Mouse (Mus musculus): ENCODE data around the gene Gm49405.

Gm49405 gene

DNA sequence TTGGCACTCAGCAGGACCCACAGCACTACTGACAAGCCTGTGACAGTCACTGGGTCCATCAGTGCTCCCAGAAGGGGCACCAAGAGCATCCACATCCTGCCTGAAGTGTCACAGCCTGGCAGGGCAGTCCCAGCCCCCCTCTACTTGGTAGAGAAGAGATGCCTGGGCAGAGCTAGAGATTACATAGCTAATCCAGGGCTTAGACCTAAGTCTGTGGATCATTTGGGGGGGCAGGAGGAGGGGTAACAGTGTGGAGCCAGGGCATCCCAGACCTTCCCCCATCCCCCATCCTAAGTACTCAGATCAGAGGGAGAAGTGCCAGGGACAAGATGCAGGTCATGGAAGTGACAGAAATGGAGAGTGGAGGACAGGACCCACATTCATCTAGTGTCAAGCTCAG is 14.4 kb downstream of the Gm49405 start:
- POLR2A ChIA-PET, result interaction anchor here (0.6 to 6.0 kb wide), 12 partner anchors 8 to 366 kb away, joined by 3 to 79 read pairs (median 4); partner anchors contain the start of genes Gstp2 (in 3 of the 4), Gm49405 (in 2 of the 4), Nudt8 (in 2 of the 4) and Doc2g (in 1 of the 4)
- CTCF ChIA-PET, result interaction anchor here in 1 of 4 experiments (1.2 to 2.3 kb wide), 5 partner anchors 15 to 240 kb away, joined by 3 to 5 read pairs (median 4); partner anchors contain the start of gene Gstp2

DNA sequence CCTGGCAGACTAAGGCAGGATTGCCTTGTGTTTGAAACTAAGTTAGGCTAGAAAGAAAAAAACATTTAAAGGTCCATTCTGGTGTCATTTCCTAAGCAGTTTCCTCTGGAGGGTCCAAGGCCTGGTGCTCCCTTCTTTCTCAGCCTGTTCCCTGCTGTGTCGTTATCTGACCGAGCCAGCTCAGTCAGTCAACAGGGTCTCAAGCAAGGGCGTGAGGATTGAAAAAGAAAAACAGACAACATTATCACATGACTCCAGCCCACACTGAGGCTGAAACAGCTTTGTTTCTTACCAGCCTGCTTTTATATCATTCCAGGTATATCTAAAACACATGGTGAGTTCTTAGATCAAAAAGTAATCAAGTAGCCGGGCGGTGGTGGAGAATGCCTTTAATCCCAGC is 15.2 kb downstream of the Gm49405 start:
- CTCF ChIA-PET, result interaction anchor here in 1 of 4 experiments (1.2 to 2.3 kb wide), 4 partner anchors 27 to 239 kb away, joined by 3 to 5 read pairs (median 4); partner anchors contain the start of gene Gstp2
- POLR2A ChIA-PET, result interaction anchor here (0.6 to 2.5 kb wide), 14 partner anchors 12 to 1073 kb away, joined by 3 to 14 read pairs (median 4); partner anchors contain the start of genes Gstp2 (in 4 of the 4), Gm49405 (in 1 of the 4), Ndufs8 (in 1 of the 4) and Nudt8 (in 1 of the 4)

- POLR2A ChIA-PET, result interaction anchor here in 3 of 4 experiments (0.6 to 6.4 kb wide), 27 partner anchors 9 to 309 kb away, joined by 3 to 62 read pairs (median 4); partner anchors contain the start of genes Gstp1 (in 3 of the 3), Gstp2 (in 3 of the 3), Acy3 (in 2 of the 3) and Nudt8 (in 2 of the 3)
- CTCF ChIA-PET, result interaction anchor here (0.6 to 2.0 kb wide), 23 partner anchors 18 to 244 kb away, joined by 3 to 39 read pairs (median 7); partner anchors contain the start of genes Gstp2 (in 3 of the 4), Gm49405 (in 2 of the 4), Nudt8 (in 2 of the 4) and Gstp1 (in 1 of the 4)
Measured at GRCm38 (mm10) chr19:4017921-4018587, 17.6 kb downstream of the Gm49405 start.

GRCm38 (mm10) chr19:4018743-4019583 is 18.5 kb downstream of the Gm49405 start:
- ChIA-PET POLR2A (interaction anchor here (0.6 to 6.4 kb wide), 41 partner anchors 11 to 310 kb away, joined by 3 to 62 read pairs (median 4); partner anchors contain the start of genes Gstp1 (in 3 of the 4), Gstp2 (in 3 of the 4), Nudt8 (in 3 of the 4) and Acy3 (in 2 of the 4)), CTCF (interaction anchor here (0.6 to 2.0 kb wide), 54 partner anchors 15 to 594 kb away, joined by 3 to 39 read pairs (median 4); partner anchors contain the start of genes Gstp2 (in 4 of the 4), Cdk2ap2 (in 2 of the 4), Gm49405 (in 2 of the 4) and Nudt8 (in 2 of the 4))

- POLR2A ChIA-PET, result interaction anchor here in 3 of 4 experiments (0.7 to 6.4 kb wide), 8 partner anchors 8 to 24 kb away, joined by 3 to 62 read pairs (median 4); partner anchors contain the start of genes Ndufv1 (in 3 of the 3), Gstp1 (in 1 of the 3) and Gstp2 (in 1 of the 3)
- CTCF ChIA-PET, result no interaction called here
Measured at GRCm38 (mm10) chr19:4023185-4023584, 22.8 kb downstream of the Gm49405 start.

DNA sequence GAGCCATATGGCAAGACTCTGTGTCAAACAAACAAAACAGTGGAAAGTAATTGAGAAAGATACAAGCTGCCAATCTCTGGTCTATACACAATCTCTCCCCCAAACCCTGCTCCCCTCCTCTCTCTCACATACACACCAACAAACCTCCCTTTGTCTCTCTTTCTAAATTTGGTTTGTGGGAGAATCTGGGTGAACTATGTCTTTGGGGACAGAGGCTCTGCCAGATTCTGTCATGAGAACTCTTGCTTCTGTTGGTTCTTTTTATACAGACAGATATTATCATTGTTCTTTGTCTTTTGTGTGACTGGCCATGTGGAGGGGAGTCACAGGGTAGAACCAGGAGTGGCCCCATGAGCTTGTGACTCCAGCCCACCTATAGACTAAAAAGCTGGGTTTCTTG is 27.1 kb downstream of the Gm49405 start:
- POLR2A ChIA-PET, result interaction anchor here in 2 of 4 experiments (1.0 to 10.0 kb wide), 6 partner anchors 10 to 22 kb away, joined by 4 to 98 read pairs (median 8); partner anchors contain the start of genes Gstp2 (in 2 of the 2) and Gstp1 (in 1 of the 2)
- CTCF ChIA-PET, result interaction anchor here in 2 of 4 experiments (1.4 to 1.8 kb wide), 2 partner anchors 15 to 201 kb away, joined by 3 to 5 read pairs; partner anchors contain the start of gene Ndufv1 (in 1 of the 2)

GRCm38 (mm10) chr19:4032668-4033067 is 32.2 kb downstream of the Gm49405 start:
- ChIA-PET POLR2A (interaction anchor here (0.5 to 10.0 kb wide), 6 partner anchors 10 to 760 kb away, joined by 3 to 98 read pairs (median 14); partner anchors contain the start of genes AC109138.7 (in 1 of the 4), Clcf1 (in 1 of the 4) and Gstp2 (in 1 of the 4)), CTCF (interaction anchor here in 2 of 4 experiments (0.8 to 1.8 kb wide), 2 partner anchors 20 to 174 kb away, joined by 4 to 7 read pairs; no protein-coding TSS in a partner anchor)

DNA sequence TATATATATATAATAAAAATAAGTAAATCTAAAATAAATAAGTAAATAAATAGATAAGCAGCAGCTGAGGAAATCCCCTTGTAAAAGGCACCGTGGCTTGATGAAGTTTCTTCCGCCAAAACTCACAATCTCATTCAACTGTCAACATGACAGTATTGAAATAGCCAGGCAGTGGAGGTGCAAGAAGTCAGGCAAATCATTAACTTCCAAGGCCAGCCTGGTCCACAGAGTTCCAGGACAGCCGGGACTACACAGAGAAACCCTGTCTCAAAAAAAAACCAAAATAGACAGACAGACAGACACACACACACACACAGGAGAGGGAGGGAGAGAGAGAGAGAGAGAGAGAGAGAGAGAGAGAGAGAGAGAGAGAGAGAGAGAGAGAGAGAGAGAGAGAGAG is 32.9 kb downstream of the Gm49405 start:
- POLR2A ChIA-PET, result interaction anchor here in 3 of 4 experiments (1.1 to 10.0 kb wide), 7 partner anchors 9 to 91 kb away, joined by 3 to 98 read pairs (median 5); partner anchors contain the start of genes Cdk2ap2 (in 1 of the 3) and Gstp2 (in 1 of the 3)
- CTCF ChIA-PET, result interaction anchor here in 3 of 4 experiments (0.6 to 1.8 kb wide), 5 partner anchors 13 to 219 kb away, joined by 3 to 7 read pairs (median 4); partner anchors contain the start of gene Gstp2 (in 1 of the 3)

DNA sequence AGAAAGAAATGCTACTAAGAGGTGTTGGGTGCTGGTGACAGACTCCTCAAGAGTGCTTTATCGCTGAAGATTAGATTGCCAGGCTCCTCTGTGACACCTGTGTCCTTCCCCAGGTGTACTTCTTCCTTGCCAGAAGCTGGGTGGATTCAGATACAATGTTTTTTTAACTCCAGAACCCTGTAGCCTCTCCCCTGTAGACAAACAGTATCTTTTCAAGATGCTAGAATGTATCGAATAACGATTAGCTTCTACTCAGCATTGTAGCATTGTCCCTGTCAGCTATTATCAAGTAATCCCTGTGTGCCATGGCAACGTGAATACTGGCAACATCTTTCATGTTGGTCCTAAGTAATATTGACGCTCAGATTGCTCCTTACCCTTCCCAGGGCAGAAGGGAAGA is 33.3 kb downstream of the Gm49405 start:
- ChIA-PET POLR2A (interaction anchor here in 3 of 4 experiments (0.5 to 10.0 kb wide), 18 partner anchors 9 to 267 kb away, joined by 3 to 98 read pairs (median 4); partner anchors contain the start of genes Gstp2 (in 2 of the 3), Ndufv1 (in 2 of the 3), Cdk2ap2 (in 1 of the 3) and Doc2g (in 1 of the 3)), CTCF (interaction anchor here in 3 of 4 experiments (0.6 to 1.3 kb wide), 7 partner anchors 13 to 219 kb away, joined by 3 to 5 read pairs (median 3); partner anchors contain the start of genes Gm49405 (in 1 of the 3), Gstp2 (in 1 of the 3) and Nudt8 (in 1 of the 3))

DNA sequence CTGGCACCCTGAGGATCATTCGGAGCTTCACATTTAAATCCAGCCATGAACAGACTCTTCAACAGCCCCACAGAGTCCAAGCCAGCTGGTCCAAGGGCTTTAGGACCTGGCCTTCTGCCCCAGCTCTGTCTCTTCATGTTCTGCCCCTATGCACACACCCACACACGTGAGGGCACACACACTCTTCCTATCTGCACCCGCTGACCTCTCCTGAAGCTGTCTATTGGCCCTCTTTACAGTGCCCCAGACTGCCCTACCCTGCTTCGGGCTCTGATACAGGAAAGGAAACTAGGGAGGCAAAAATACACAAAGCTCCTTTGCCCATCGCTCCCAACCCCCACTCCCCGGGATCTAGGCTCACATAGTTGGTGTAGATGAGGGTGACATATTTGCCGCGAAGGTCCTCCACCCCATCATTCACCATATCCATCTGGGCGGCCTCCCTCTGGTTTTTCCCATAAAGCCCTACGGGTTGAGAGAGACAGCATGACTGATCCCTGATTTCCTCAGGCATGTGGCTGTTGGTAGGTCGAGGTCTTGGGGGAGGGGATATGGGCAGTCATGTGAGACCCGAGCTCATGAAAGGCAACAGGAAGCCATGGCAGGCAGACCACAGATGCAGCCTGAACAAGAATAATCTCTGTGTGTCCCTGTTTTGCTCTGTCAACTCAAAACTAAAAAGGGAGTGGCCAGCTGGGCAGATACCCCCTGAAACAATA is 36.1 kb downstream of the Gm49405 start:
- ChIA-PET POLR2A (interaction anchor here in 3 of 4 experiments (0.5 to 5.0 kb wide), 21 partner anchors 10 to 277 kb away, joined by 3 to 82 read pairs (median 3); partner anchors contain the start of genes Gstp2 (in 3 of the 3), Gm49405 (in 2 of the 3), Ndufv1 (in 2 of the 3) and Nudt8 (in 2 of the 3)), CTCF (interaction anchor here in 2 of 4 experiments (0.9 to 1.3 kb wide), 4 partner anchors 10 to 37 kb away, joined by 3 to 5 read pairs (median 4); partner anchors contain the start of genes Gstp2 (in 1 of the 2) and Ndufv1 (in 1 of the 2))

DNA sequence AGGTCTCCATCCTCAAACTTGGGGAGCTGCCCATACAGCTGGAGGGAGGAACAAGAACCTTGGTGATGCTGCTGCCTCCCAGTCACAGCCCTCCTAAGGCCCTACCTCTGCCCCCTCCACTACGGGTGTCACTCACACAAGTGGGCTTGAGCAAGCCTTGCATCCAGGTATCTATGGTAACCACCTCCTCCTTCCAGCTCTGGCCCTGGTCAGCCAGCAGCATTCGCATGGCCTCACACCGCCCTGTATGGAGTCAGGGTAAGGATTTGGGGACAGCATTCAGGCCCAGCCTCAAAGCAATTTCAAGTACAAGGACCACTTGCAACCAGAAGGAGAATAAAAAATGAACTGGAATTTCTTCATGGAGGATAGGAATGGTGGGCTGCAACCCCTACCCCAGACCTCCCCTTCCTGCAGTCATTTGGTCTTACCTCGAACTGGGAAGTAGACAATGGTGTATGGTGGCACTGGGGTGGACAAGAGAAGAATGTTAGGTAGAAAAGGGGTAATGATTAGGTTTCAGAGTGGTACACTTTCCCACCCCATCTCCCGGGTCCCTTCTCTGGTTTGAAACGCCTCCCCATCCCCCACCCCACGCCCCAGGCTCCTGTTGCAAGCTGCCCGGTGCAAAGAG is 36.8 kb downstream of the Gm49405 start:
- CTCF ChIA-PET, result interaction anchor here (0.6 to 2.2 kb wide), 11 partner anchors 10 to 681 kb away, joined by 3 to 7 read pairs (median 4); partner anchors contain the start of gene Ndufv1 (in 1 of the 4)
- POLR2A ChIA-PET, result interaction anchor here (0.5 to 5.0 kb wide), 46 partner anchors 9 to 346 kb away, joined by 3 to 82 read pairs (median 4); partner anchors contain the start of genes Gstp2 (in 4 of the 4), Gm49405 (in 3 of the 4), Nudt8 (in 3 of the 4) and Cdk2ap2 (in 2 of the 4)

DNA sequence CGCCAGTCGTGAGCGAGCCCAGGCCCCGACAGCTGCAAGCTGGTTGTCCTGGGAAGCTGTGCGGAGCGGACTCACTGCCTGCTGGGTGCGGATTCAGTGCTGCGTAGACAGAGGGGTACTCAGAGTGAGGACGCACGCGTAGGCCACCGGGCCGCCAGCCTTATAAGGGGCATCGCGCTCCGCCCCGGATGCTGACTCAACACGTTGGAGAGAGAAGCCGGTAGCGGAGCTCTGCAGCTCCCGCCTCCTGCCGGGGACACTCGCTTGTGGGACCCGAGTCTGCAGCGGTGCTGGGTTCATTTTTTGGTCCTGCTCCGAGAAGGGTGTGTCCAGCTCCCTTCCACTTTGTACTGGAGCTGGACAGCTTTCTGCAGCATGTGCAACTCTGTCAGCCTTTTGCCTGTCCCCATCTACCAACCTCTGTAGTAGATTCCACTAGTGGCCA is 37.4 kb downstream of the Gm49405 start, which contains the start of gene Gstp1:
Gene Gstp1 (minus strand): TSS at position 198 of the 445 bp plus-strand sequence.
- CTCF ChIA-PET, result interaction anchor here (0.6 to 2.2 kb wide), 15 partner anchors 8 to 681 kb away, joined by 3 to 9 read pairs (median 4); partner anchors contain the start of genes Gstp2 (in 1 of the 4) and Ndufv1 (in 1 of the 4)
- POLR2A ChIA-PET, result interaction anchor here (0.5 to 5.0 kb wide), 52 partner anchors 9 to 346 kb away, joined by 3 to 82 read pairs (median 3); partner anchors contain the start of genes Gstp2 (in 4 of the 4), Cdk2ap2 (in 2 of the 4), Ndufv1 (in 2 of the 4) and Ppp1ca (in 2 of the 4)

DNA sequence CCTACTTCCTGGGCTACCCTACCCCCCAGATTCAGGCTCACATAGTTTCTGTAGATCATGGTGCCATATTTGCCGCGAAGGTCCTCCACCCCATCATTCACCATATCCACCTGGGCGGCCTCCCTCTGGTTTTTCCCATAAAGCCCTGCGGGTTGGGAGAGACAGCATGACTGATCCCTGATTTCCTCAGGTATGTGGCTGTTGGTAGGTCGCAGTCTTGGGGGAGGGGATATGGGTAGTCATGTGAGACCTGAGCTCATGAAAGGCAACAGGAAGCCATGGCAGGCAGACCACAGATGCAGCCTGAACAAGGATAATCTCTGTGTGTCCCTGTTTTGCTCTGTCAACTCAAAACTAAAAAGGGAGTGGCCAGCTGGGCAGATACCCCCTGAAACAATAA is 40.5 kb downstream of the Gm49405 start:
- POLR2A ChIA-PET, result interaction anchor here in 3 of 4 experiments (1.3 to 4.3 kb wide), 17 partner anchors 9 to 151 kb away, joined by 3 to 42 read pairs (median 13); partner anchors contain the start of genes Ndufv1 (in 3 of the 3), Gm49405 (in 2 of the 3), Nudt8 (in 2 of the 3) and Acy3 (in 1 of the 3)
- CTCF ChIA-PET, result interaction anchor here in 2 of 4 experiments (0.6 to 2.7 kb wide), 5 partner anchors 11 to 952 kb away, joined by 3 to 20 read pairs (median 10); partner anchors contain the start of gene Ndufv1 (in 1 of the 2)

GRCm38 (mm10) chr19:4041500-4041899 is 41.1 kb downstream of the Gm49405 start:
- POLR2A ChIA-PET, result interaction anchor here in 3 of 4 experiments (0.6 to 4.3 kb wide), 86 partner anchors 7 to 504 kb away, joined by 3 to 42 read pairs (median 5); partner anchors contain the start of genes Cdk2ap2 (in 3 of the 3), Ndufv1 (in 3 of the 3), Gm49405 (in 2 of the 3) and Gstp3 (in 2 of the 3)
- CTCF ChIA-PET, result interaction anchor here in 3 of 4 experiments (0.6 to 2.7 kb wide), 13 partner anchors 10 to 951 kb away, joined by 3 to 20 read pairs (median 6); partner anchors contain the start of genes Aip (in 1 of the 3), Gm49405 (in 1 of the 3), Ndufv1 (in 1 of the 3) and Nudt8 (in 1 of the 3)

All from embryonic stem cell, embryonic (primary cell).